Comparison of ENCODE assay signal across 14 mouse cellular contexts in genomic region chr14:46962832-46963231, GRCm38 (mm10).
"Had no signal": no experiment of that assay in that cellular context is flagged by ENCODE, and none has a peak within 500 bp of the region (broad histone marks: within the 10 kb centered on the region; RNA-seq: fewer than 3 reads in every experiment).

No protein-coding gene starts in this region.

- ATAC-seq: liver, postnatal 0 days; lung, postnatal 0 days; midbrain, embryonic 16.5 days had no signal

- DNase-seq: liver, postnatal 0 days; lung, adult 2 months; lung, postnatal 14 days; lung, postnatal 36 days; midbrain, embryonic 14.5 days; retina, postnatal 1 day; right cerebral cortex, adult 18-20 months; right cerebral cortex, postnatal 25 days; right cerebral cortex, postnatal 4 days; spleen, adult 18-20 months; thymus, adult 2 months; thymus, postnatal 25 days had no signal
